Mouse (Mus musculus) midbrain, embryonic 16.5 days (tissue): ENCODE data around the gene Xrcc6. TPM values are rescaled to one million over a fixed set of nuclear protein-coding genes. Genes with fewer than 3 reads are reported as not detected.

Experiments
- ATAC-seq: fragments of 200-750 bp; cut with Nextera tagmentation; 2 replicates; pipeline ENCODE4 v1.8.0; 2017; ENCODE audit warnings: moderate TSS enrichment
- H3K27ac ChIP-seq: fragments of 300-500 bp; sonication (generic); 2 replicates; pipeline ENCODE4 v1.5.1; 2014; ENCODE audit warnings: mild to moderate bottlenecking, low read length, mixed read lengths
- H3K27me3 ChIP-seq: fragments of 300-500 bp; sonication (generic); 2 replicates; pipeline ENCODE4 v1.6.1; 2014; ENCODE audit warnings: low read depth, low read length, mixed read lengths; ENCODE audit not compliant: control insufficient read depth, insufficient read depth
- H3K36me3 ChIP-seq: fragments of 300-500 bp; sonication (generic); 2 replicates; pipeline ENCODE4 v1.6.1; 2014; ENCODE audit warnings: mild to moderate bottlenecking, low read length, moderate library complexity, mixed read lengths; ENCODE audit not compliant: control insufficient read depth, insufficient read depth
- H3K4me1 ChIP-seq: fragments of 300-500 bp; sonication (generic); 2 replicates; pipeline ENCODE4 v1.6.1; 2014; ENCODE audit warnings: mild to moderate bottlenecking, low read length, mixed read lengths; ENCODE audit not compliant: control insufficient read depth, insufficient read depth
- H3K4me2 ChIP-seq: fragments of 300-500 bp; sonication (generic); 2 replicates; pipeline ENCODE4 v1.6.1; 2014; ENCODE audit warnings: mild to moderate bottlenecking, low read length, mixed read lengths
- H3K4me3 ChIP-seq: fragments of 300-500 bp; sonication (generic); 2 replicates; pipeline ENCODE4 v1.5.1; 2014; ENCODE audit warnings: low read depth, mild to moderate bottlenecking, low read length, moderate library complexity, mixed read lengths
- H3K9ac ChIP-seq: fragments of 300-500 bp; sonication (generic); 2 replicates; pipeline ENCODE4 v1.6.1; 2014; ENCODE audit warnings: low read depth, low read length, mixed read lengths
- H3K9me3 ChIP-seq: fragments of 300-500 bp; sonication (generic); replicated peaks from 2 replicates; pipeline ENCODE4 v1.6.1; 2014; ENCODE audit warnings: mild to moderate bottlenecking, low read length, mixed read lengths; ENCODE audit not compliant: control insufficient read depth, poor library complexity, severe bottlenecking
- WGBS: fragments of 180-500 bp; shearing (Covaris S2); extraction: QIAGEN DNeasy Blood & Tissue Kit; methylation state at CpG from one replicate; pipeline ENCODE4 v1.1.7; 2014; 5-methylcytosine and 5-hydroxymethylcytosine counted together
- polyA plus RNA-seq: library from polyadenylated mRNA; unstranded; fragments of >200 nt; fragmentation: Nextera tagmentation; extraction: Ambion mirVana; gene quantifications from 2 replicates; pipeline ENCODE4 v1.2.1, GENCODE M21; 2015

Gene Xrcc6
- polyA plus RNA-seq, 1 experiment from 2014 or later = 37.3 TPM

DNA sequence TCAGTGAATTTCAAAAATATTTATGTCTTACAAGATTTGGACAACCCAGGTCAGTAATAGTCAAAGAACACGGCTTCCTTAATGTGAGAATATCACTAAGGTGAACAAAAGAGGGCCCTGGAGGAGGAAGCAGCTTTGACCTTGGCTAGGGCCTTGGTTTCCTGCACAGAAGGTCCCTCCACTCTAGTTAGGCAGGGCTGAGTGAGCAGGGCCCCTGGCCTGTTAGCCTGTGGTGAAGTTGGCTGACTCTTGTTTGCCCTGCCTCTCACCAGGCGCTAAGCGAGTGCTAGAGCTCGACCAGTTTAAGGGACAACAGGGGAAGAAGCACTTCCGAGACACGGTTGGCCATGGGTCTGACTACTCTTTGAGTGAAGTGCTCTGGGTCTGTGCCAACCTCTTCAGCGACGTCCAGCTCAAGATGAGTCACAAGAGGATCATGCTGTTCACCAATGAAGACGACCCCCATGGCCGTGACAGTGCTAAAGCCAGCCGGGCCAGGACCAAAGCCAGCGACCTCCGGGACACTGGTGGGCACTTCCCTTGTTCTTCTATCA, 35.0 kb downstream of the Xrcc6 start:
- no peaks in the 10 kb centered on the region for H3K27me3 ChIP-seq
- no peaks in the 10 kb centered on the region for H3K9me3 ChIP-seq
- H3K4me3 ChIP-seq = no peak overlapping the region
- peaks cover 25% of the 10 kb centered on the region for H3K36me3 ChIP-seq
- no peaks in the 10 kb centered on the region for H3K4me1 ChIP-seq
- H3K9ac ChIP-seq = no peak overlapping the region
- H3K4me2 ChIP-seq = no peak overlapping the region
- ATAC-seq = no peak
- H3K27ac ChIP-seq = no peak overlapping the region
- WGBS = 89% methylated on average over 13 of the region's 13 CpGs

DNA sequence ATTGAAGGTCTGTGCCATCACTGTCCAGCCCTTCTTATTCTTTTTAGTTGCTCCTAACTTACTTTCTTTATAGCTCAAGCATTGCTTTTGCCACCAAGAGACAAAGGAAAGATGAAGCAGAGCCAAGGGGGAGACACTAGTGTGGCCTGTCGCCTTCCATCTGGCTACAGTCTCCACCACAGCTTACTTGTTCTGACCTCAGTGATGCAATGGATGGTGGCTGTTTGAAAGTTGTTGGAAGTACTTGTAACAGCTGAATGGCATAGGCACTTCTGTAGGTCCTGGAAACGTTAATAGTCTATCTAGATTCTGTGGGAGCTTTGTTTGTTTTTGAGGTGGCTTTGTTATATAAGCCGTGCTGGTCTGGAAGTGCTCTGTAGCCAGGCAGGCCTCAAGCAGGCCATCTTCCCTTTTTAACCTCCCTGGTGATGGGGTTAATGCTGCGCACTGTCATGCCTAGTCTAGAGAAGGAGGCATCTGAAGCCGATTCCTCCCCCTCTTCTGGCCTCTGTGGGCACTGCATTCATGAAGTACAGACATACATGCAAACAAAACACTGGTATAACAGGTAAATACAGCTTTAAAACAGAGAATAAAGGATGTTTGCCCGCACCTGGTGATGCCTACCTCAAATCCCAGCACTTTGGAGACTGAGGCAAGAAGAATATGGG, 36.5 kb downstream of the Xrcc6 start:
- 93% methylated on average over 6 of the region's 6 CpGs for WGBS
- no peaks in the 10 kb centered on the region for H3K9me3 ChIP-seq
- H3K36me3 ChIP-seq = peaks cover 31% of the 10 kb centered on the region
- H3K27me3 ChIP-seq = no peaks in the 10 kb centered on the region
- ATAC-seq = no peak
- no peak overlapping the region for H3K4me3 ChIP-seq
- H3K9ac ChIP-seq = no peak overlapping the region
- no peak overlapping the region for H3K4me2 ChIP-seq
- H3K27ac ChIP-seq = no peak overlapping the region
- no peaks in the 10 kb centered on the region for H3K4me1 ChIP-seq

DNA sequence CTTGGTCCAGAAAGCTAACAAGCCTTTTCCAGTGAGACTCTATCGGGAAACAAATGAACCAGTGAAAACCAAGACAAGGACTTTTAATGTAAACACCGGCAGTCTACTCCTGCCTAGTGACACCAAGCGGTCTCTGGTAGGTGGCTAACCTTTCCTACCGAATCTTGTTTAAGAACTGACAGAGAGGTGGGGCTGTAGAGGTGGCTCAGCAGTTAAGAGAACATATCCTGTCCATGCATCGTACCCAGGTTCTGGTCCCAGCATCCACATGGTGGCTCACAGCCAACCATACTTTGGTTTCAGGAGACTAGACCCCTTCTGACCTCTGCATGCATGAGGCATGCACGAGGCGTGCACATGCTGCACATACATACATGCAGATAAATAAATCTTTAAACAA, 39.6 kb downstream of the Xrcc6 start:
- 95% methylated on average over 7 of the region's 7 CpGs for WGBS
- no peak for ATAC-seq
- H3K27me3 ChIP-seq = no peaks in the 10 kb centered on the region
- no peak overlapping the region for H3K4me2 ChIP-seq
- H3K27ac ChIP-seq = no peak overlapping the region
- H3K4me3 ChIP-seq = no peak overlapping the region
- H3K9ac ChIP-seq = no peak overlapping the region
- H3K4me1 ChIP-seq = no peaks in the 10 kb centered on the region
- no peaks in the 10 kb centered on the region for H3K9me3 ChIP-seq
- peaks cover 40% of the 10 kb centered on the region for H3K36me3 ChIP-seq

DNA sequence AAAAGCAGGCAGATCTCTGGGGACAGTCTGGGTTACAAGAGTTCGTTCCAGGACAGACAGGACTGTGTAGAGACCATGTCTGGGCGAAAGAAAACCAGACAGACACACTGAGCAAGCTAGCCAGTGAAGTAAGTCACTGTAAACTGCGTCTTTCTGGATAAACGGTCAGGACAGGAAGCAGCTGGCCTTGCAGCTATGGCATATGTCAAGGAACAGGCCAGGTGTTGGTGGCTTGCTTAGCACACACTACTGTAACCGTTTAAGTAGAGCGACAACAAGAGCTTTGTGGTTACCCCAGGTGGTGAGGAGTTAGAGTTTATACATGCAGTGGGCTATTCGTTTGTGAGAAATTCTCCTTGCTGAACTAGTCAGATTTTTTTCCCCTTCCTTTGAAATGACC, 40.1 kb downstream of the Xrcc6 start:
- 98% methylated on average over 7 of the region's 7 CpGs for WGBS
- no peaks in the 10 kb centered on the region for H3K9me3 ChIP-seq
- no peaks in the 10 kb centered on the region for H3K27me3 ChIP-seq
- H3K4me3 ChIP-seq = no peak overlapping the region
- H3K36me3 ChIP-seq = peaks cover 38% of the 10 kb centered on the region
- no peaks in the 10 kb centered on the region for H3K4me1 ChIP-seq
- H3K9ac ChIP-seq = no peak overlapping the region
- H3K4me2 ChIP-seq = no peak overlapping the region
- H3K27ac ChIP-seq = no peak overlapping the region
- ATAC-seq = no peak

DNA sequence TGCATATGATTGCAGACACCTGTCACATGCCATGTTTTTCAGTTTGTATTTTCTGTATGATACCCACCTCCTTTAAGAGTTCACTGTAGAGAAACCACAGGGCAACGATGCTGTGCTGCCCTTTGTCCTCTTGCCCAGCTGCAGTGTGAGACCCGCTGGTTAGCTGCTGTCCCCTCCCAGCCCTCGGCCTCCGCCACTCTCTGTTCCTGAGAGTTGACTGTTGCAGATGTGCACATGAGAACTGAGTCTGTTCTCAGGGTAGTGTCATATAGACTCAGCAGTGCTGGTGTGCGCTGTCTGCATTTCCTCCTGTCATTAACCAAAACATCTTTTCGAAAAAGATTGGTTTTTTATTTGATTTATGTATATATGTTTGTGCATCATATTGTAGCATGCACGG, 44.8 kb downstream of the Xrcc6 start:
- WGBS = 89% methylated on average over 7 of the region's 7 CpGs
- H3K36me3 ChIP-seq = peaks cover 28% of the 10 kb centered on the region
- no peaks in the 10 kb centered on the region for H3K9me3 ChIP-seq
- H3K9ac ChIP-seq = no peak overlapping the region
- no peak overlapping the region for H3K27ac ChIP-seq
- no peaks in the 10 kb centered on the region for H3K4me1 ChIP-seq
- H3K4me3 ChIP-seq = no peak overlapping the region
- H3K4me2 ChIP-seq = no peak overlapping the region
- no peak for ATAC-seq
- H3K27me3 ChIP-seq = no peaks in the 10 kb centered on the region

DNA sequence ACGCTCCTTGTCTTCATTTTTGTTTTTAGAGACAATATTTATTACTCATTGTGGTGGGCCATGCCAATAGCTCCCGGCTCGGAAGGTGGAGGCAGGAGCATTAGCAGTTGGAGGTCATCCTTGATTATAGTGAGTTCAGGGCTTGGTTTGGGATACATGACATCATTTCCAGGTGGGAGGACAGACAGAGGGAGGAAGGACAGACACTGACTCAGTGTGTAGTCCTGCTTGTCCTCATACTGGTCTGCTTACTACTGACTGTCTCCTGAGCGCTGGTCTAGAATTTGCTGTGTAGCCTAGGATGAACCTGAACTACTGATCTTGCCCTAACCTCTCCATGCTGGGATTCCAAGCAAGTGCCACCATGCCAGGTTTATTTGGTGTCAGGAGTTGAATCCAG, 46.1 kb downstream of the Xrcc6 start, which contains the start of gene Desi1:
Gene Desi1 (minus strand): TSS at position 101 of the 400 bp plus-strand sequence.
- no peaks in the 10 kb centered on the region for H3K4me1 ChIP-seq
- no peak within 1 kb of the TSS for H3K4me2 ChIP-seq
- WGBS = 96% methylated on average over 4 of the region's 4 CpGs
- ATAC-seq = no peak
- no peak within 1 kb of the TSS for H3K9ac ChIP-seq
- no peaks in the 10 kb centered on the region for H3K9me3 ChIP-seq
- H3K27ac ChIP-seq = no peak within 1 kb of the TSS
- no peak within 1 kb of the TSS for H3K4me3 ChIP-seq
- peaks cover 34% of the 10 kb centered on the region for H3K36me3 ChIP-seq
- H3K27me3 ChIP-seq = no peaks in the 10 kb centered on the region

DNA sequence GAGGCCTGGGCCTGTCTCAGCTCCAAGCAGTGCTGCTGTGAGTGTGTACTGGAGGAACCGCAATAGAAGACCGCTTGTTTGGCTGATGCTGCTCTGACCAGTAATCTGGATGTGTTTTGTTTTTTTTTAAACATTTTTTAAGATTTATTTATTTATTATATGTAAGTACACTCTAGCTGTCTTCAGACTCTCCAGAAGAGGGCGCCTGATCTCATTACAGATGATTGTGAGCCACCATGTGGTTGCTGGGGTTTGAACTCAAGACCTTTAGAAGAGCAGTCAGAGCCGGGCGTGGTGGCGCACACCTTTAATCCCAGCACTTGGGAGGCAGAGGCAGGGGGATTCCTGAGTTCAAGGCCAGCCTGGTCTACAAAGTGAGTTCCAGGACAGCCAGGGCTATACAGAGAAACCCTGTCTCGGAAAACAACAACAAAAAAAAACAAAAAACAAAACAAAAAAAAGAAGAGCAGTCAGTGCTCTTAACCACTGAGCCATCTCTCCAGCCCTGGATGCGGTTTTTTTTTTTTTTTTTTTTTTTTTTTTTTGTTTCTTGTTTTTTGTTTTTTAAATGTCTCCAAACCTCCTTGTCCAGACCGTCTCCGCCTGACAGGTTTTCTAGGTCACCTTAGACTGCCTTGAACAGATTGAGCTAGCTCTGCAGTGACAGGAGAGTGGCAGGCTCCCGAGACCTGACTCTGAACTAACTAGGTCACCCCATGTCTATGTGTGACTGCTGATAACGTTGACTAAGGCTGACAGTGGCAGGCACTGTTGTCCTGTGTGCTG, 48.5 kb downstream of the Xrcc6 start:
- H3K4me2 ChIP-seq = no peak overlapping the region
- no peak for ATAC-seq
- no peaks in the 10 kb centered on the region for H3K4me1 ChIP-seq
- no peak overlapping the region for H3K27ac ChIP-seq
- no peak overlapping the region for H3K4me3 ChIP-seq
- no peaks in the 10 kb centered on the region for H3K27me3 ChIP-seq
- no peak overlapping the region for H3K9ac ChIP-seq
- no peaks in the 10 kb centered on the region for H3K9me3 ChIP-seq
- peaks cover 33% of the 10 kb centered on the region for H3K36me3 ChIP-seq
- 83% methylated on average over 12 of the region's 12 CpGs for WGBS

DNA sequence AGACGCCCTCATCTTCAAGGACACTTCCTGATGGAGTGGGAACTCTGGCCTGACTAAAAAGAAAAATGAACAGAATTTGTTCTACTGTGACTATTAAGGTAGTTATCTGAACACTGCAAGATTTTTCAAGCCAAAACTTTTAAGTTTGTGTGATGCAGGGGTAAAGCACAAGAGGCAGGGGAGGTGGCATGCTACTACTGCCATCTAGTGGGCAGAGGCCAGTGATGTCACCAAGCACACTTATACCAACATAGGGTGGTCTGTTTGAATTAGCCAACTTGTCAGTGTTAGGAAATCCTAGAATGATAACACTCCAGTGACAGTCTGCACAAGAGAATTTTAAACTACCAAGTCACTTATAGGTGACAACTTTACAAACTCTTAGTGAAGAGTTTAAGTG, 53.0 kb downstream of the Xrcc6 start:
- H3K9me3 ChIP-seq = no peaks in the 10 kb centered on the region
- H3K27me3 ChIP-seq = no peaks in the 10 kb centered on the region
- no peak overlapping the region for H3K27ac ChIP-seq
- WGBS = 96% methylated on average over 1 of the region's 1 CpGs
- H3K4me2 ChIP-seq = no peak overlapping the region
- ATAC-seq = no peak
- H3K4me1 ChIP-seq = peaks cover 7% of the 10 kb centered on the region
- H3K9ac ChIP-seq = no peak overlapping the region
- peaks cover 38% of the 10 kb centered on the region for H3K36me3 ChIP-seq
- H3K4me3 ChIP-seq = no peak overlapping the region

DNA sequence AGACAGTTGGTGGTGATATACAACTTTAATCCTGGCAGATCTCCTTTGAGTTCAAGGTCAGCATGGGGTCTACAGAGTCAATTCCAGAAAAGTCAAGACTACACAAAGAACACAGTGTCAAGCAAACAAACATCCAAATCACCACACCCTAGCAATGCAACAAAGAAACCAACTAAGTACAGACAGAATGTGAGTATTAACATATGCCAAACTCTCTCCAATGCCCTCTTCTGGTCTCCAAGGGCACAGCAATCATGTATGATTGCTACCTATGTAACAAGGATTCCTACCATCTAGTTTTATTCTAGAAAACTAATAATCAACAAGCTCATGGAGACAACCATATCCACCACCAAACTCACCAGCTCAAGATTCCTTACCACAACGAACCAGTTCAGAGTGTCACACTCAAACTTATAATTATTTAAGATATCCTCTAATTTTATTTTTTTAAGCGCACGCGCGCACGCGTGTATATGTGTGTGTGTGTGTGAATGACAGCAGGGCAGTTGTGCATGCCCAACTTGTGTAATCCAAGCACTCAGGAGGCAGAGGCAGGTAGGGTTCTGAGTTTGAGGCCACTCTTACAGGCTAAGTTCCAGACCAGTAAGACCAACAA, 56.6 kb downstream of the Xrcc6 start:
- Histone ChIP-seq H3K4me2 (no peak overlapping the region), H3K36me3 (peaks cover 16% of the 10 kb centered on the region; the same call in 1 of the 2 replicates), H3K9ac (no peak overlapping the region), H3K27me3 (no peaks in the 10 kb centered on the region), H3K9me3 (no peaks in the 10 kb centered on the region), H3K4me1 (peaks cover 19% of the 10 kb centered on the region), H3K4me3 (no peak overlapping the region), H3K27ac (no peak overlapping the region)
- ATAC-seq = no peak
- WGBS = 97% methylated on average over 7 of the region's 7 CpGs
